33 mouse cellular contexts compared by ENCODE assay signal in the genomic region with DNA sequence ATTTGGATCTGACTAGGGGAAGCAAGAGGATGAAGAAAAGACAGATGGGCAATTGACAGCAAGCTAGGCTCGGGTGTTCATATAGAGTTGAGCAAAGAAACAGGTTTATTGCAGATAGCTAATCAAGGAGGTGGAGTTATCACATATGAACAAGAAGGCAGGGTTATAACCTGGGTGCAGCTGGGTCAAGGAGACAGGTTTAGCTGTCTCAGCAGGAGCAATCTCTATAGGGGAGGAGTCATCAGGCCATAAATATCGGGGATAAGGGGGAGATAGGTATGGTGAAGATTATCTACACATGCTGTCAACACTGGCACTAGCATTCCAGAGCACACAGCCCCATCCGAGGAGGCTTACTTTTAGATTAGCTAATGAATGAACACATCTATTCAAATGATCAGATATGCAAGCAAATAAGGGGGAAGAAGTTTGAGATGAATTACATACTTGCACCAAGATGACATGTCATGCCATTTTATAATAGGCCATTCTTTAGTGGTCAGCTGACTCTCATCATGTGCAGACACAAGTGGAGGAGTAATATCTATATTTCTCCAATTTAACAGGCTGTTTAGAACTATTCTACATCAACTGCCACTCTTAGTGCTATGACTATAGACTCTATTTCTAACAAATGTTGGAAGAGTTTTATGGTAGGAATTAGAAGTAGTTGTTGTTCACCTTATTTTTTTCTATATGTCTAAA.
"Had no signal": no experiment of that assay in that cellular context is flagged by ENCODE, and none has a peak within 500 bp of the region (broad histone marks: within the 10 kb centered on the region; RNA-seq: fewer than 3 reads in every experiment).

No protein-coding gene starts in this region.

- ATAC-seq: liver, embryonic 12.5 days; liver, postnatal 0 days; lung, postnatal 0 days; midbrain, embryonic 13.5 days; midbrain, embryonic 15.5 days; midbrain, embryonic 16.5 days had no signal

- H3K9ac ChIP-seq: limb, embryonic 12.5 days; limb, embryonic 13.5 days; limb, embryonic 15.5 days; liver, embryonic 12.5 days; liver, embryonic 13.5 days; liver, embryonic 14.5 days; liver, embryonic 15.5 days; liver, postnatal 0 days; lung, embryonic 14.5 days; lung, embryonic 15.5 days; midbrain, embryonic 12.5 days; midbrain, embryonic 13.5 days; midbrain, embryonic 15.5 days; neural tube, embryonic 12.5 days; neural tube, embryonic 13.5 days had no signal

- H3K4me1 ChIP-seq: limb, embryonic 15.5 days; liver, embryonic 12.5 days; liver, embryonic 13.5 days; liver, embryonic 15.5 days; lung, embryonic 15.5 days; megakaryocyte, embryonic 14.5 days; midbrain, embryonic 10.5 days; midbrain, embryonic 12.5 days; midbrain, embryonic 13.5 days; midbrain, embryonic 15.5 days; neural tube, embryonic 12.5 days; neural tube, embryonic 13.5 days had no signal

- DNase-seq: left cerebral cortex, postnatal 4 days; liver; liver, embryonic 13.5 days; liver, postnatal 0 days; lung, adult 18-20 months; lung, adult 2 months; lung, embryonic 14.5 days; lung, postnatal 10 days; lung, postnatal 14 days; lung, postnatal 36 days; lung, postnatal 4 days; midbrain, embryonic 14.5 days had no signal

- H3K27ac ChIP-seq: limb, embryonic 10.5 days; limb, embryonic 12.5 days; limb, embryonic 13.5 days; limb, embryonic 15.5 days; liver, embryonic 12.5 days; liver, embryonic 13.5 days; liver, embryonic 14.5 days; liver, embryonic 15.5 days; lung, embryonic 15.5 days; macrophage; midbrain, embryonic 10.5 days; midbrain, embryonic 12.5 days; midbrain, embryonic 13.5 days; midbrain, embryonic 15.5 days; neural tube, embryonic 12.5 days; neural tube, embryonic 13.5 days had no signal

- H3K36me3 ChIP-seq: limb, embryonic 10.5 days; limb, embryonic 12.5 days; limb, embryonic 13.5 days; limb, embryonic 15.5 days; liver, embryonic 12.5 days; liver, embryonic 13.5 days; liver, embryonic 15.5 days; lung, embryonic 15.5 days; midbrain, embryonic 10.5 days; midbrain, embryonic 12.5 days; midbrain, embryonic 13.5 days; midbrain, embryonic 15.5 days; neural tube, embryonic 12.5 days; neural tube, embryonic 13.5 days had no signal

- H3K4me3 ChIP-seq: limb, embryonic 10.5 days; limb, embryonic 12.5 days; limb, embryonic 13.5 days; limb, embryonic 15.5 days; liver, embryonic 12.5 days; liver, embryonic 13.5 days; liver, embryonic 15.5 days; lung, embryonic 15.5 days; megakaryocyte, embryonic 14.5 days; midbrain, embryonic 10.5 days; midbrain, embryonic 12.5 days; midbrain, embryonic 13.5 days; midbrain, embryonic 15.5 days; myocyte; neural tube, embryonic 12.5 days; neural tube, embryonic 13.5 days had no signal

- H3K9me3 ChIP-seq: limb, embryonic 10.5 days; limb, embryonic 12.5 days; limb, embryonic 13.5 days; limb, embryonic 15.5 days; liver, embryonic 12.5 days; liver, embryonic 13.5 days; liver, embryonic 15.5 days; lung, embryonic 15.5 days; megakaryocyte, embryonic 14.5 days; midbrain, embryonic 10.5 days; midbrain, embryonic 12.5 days; midbrain, embryonic 13.5 days; midbrain, embryonic 15.5 days; neural tube, embryonic 12.5 days; neural tube, embryonic 13.5 days had no signal

- H3K4me2 ChIP-seq: limb, embryonic 12.5 days; limb, embryonic 13.5 days; limb, embryonic 15.5 days; liver, embryonic 11.5 days; liver, embryonic 12.5 days; liver, embryonic 13.5 days; liver, embryonic 15.5 days; lung, embryonic 14.5 days; lung, embryonic 15.5 days; midbrain, embryonic 11.5 days; midbrain, embryonic 12.5 days; midbrain, embryonic 13.5 days; midbrain, embryonic 15.5 days; neural tube, embryonic 12.5 days; neural tube, embryonic 13.5 days had no signal

- H3K27me3 ChIP-seq: limb, embryonic 12.5 days; limb, embryonic 13.5 days; limb, embryonic 15.5 days; liver, embryonic 12.5 days; liver, embryonic 13.5 days; liver, embryonic 15.5 days; lung, embryonic 15.5 days; megakaryocyte, embryonic 14.5 days; midbrain, embryonic 12.5 days; midbrain, embryonic 13.5 days; midbrain, embryonic 15.5 days; neural tube, embryonic 12.5 days; neural tube, embryonic 13.5 days had no signal
